Mouse (Mus musculus): ENCODE measurements around the gene Rab3il1. TPM values are rescaled to one million over a fixed set of nuclear protein-coding genes. Genes with fewer than 3 reads are reported as not detected.
A peak's percentile ranks its signal among the peaks of the same experiment; 100 is the strongest.

Gene Rab3il1
- polyA plus RNA-seq, 1 experiment: 4.1 TPM

GRCm38 (mm10) chr19:9991304-9991703 is 10.2 kb upstream of the Rab3il1 start:
- H3K9ac ChIP-seq (ENCODE audit: low read depth, poor library complexity, severe bottlenecking): no peak overlapping the region
- no peak overlapping the region for H3K27ac ChIP-seq (ENCODE audit: insufficient read depth, low read length)
- no peaks in the 10 kb centered on the region for H3K36me3 ChIP-seq (ENCODE audit: control insufficient read depth, insufficient read depth, low read length, poor library complexity, severe bottlenecking)
- H3K4me3 ChIP-seq (ENCODE audit: low read depth, low read length): no peak overlapping the region
- no peaks in the 10 kb centered on the region for H3K9me3 ChIP-seq (replicated peaks; ENCODE audit: control insufficient read depth, insufficient read depth, low read length, poor library complexity, severe bottlenecking)
- no peaks in the 10 kb centered on the region for H3K27me3 ChIP-seq (ENCODE audit: control insufficient read depth, insufficient read depth, low read length, poor library complexity, severe bottlenecking)
- TF ChIP-seq CTCF (IDR thresholded peaks at IDR 0.05; ENCODE audit: low read depth, low read length) (peak; percentile 94), POLR2A (IDR thresholded peaks at IDR 0.05; ENCODE audit: insufficient read depth, low read length) (no peak)
- H3K4me1 ChIP-seq (ENCODE audit: control insufficient read depth, insufficient read depth, low read length): no peaks in the 10 kb centered on the region

- Histone ChIP-seq H3K4me3 (ENCODE audit: low read depth, low read length) (peak overlapping the region; percentile 65), H3K9me3 (replicated peaks; ENCODE audit: control insufficient read depth, insufficient read depth, low read length, poor library complexity, severe bottlenecking) (no peaks in the 10 kb centered on the region), H3K9ac (ENCODE audit: low read depth, poor library complexity, severe bottlenecking) (peak overlapping the region; percentile 3), H3K4me1 (ENCODE audit: control insufficient read depth, insufficient read depth, low read length) (no peaks in the 10 kb centered on the region), H3K27ac (ENCODE audit: insufficient read depth, low read length) (no peak overlapping the region), H3K36me3 (ENCODE audit: control insufficient read depth, insufficient read depth, low read length, poor library complexity, severe bottlenecking) (no peaks in the 10 kb centered on the region), H3K27me3 (ENCODE audit: control insufficient read depth, insufficient read depth, low read length, poor library complexity, severe bottlenecking) (no peaks in the 10 kb centered on the region)
- TF ChIP-seq CTCF (IDR thresholded peaks at IDR 0.05; ENCODE audit: low read depth, low read length) (no peak), EP300 (IDR thresholded peaks at IDR 0.05; ENCODE audit: insufficient read depth, low read depth, low read length) (no peak), POLR2A (IDR thresholded peaks at IDR 0.05; ENCODE audit: insufficient read depth, low read length) (no peak)
Observed at GRCm38 (mm10) chr19:9992011-9992958, 9.2 kb upstream of the Rab3il1 start.

GRCm38 (mm10) chr19:9993036-9993656 is 8.3 kb upstream of the Rab3il1 start:
- no peak overlapping the region for H3K27ac ChIP-seq (ENCODE audit: insufficient read depth, low read length)
- H3K9ac ChIP-seq (ENCODE audit: low read depth, poor library complexity, severe bottlenecking): peak overlapping the region; percentile 3
- H3K4me1 ChIP-seq (ENCODE audit: control insufficient read depth, insufficient read depth, low read length): no peaks in the 10 kb centered on the region
- H3K27me3 ChIP-seq (ENCODE audit: control insufficient read depth, insufficient read depth, low read length, poor library complexity, severe bottlenecking): no peaks in the 10 kb centered on the region
- no peaks in the 10 kb centered on the region for H3K9me3 ChIP-seq (replicated peaks; ENCODE audit: control insufficient read depth, insufficient read depth, low read length, poor library complexity, severe bottlenecking)
- TF ChIP-seq EP300 (IDR thresholded peaks at IDR 0.05; ENCODE audit: insufficient read depth, low read depth, low read length) (no peak), POLR2A (IDR thresholded peaks at IDR 0.05; ENCODE audit: insufficient read depth, low read length) (no peak), CTCF (IDR thresholded peaks at IDR 0.05; ENCODE audit: low read depth, low read length) (peak; percentile 87)
- H3K4me3 ChIP-seq (ENCODE audit: low read depth, low read length): peak overlapping the region; percentile 65
- H3K36me3 ChIP-seq (ENCODE audit: control insufficient read depth, insufficient read depth, low read length, poor library complexity, severe bottlenecking): no peaks in the 10 kb centered on the region

GRCm38 (mm10) chr19:9997204-9998062 is 4.0 kb upstream of the Rab3il1 start:
- H3K4me3 ChIP-seq (ENCODE audit: low read depth, low read length): no peak overlapping the region
- no peaks in the 10 kb centered on the region for H3K36me3 ChIP-seq (ENCODE audit: control insufficient read depth, insufficient read depth, low read length, poor library complexity, severe bottlenecking)
- no peaks in the 10 kb centered on the region for H3K9me3 ChIP-seq (replicated peaks; ENCODE audit: control insufficient read depth, insufficient read depth, low read length, poor library complexity, severe bottlenecking)
- no peak for TF ChIP-seq EP300 (IDR thresholded peaks at IDR 0.05; ENCODE audit: insufficient read depth, low read depth, low read length)
- TF ChIP-seq CTCF (IDR thresholded peaks at IDR 0.05; ENCODE audit: low read depth, low read length): no peak
- no peak for TF ChIP-seq POLR2A (IDR thresholded peaks at IDR 0.05; ENCODE audit: insufficient read depth, low read length)
- H3K27me3 ChIP-seq (ENCODE audit: control insufficient read depth, insufficient read depth, low read length, poor library complexity, severe bottlenecking): no peaks in the 10 kb centered on the region
- H3K27ac ChIP-seq (ENCODE audit: insufficient read depth, low read length): no peak overlapping the region
- H3K9ac ChIP-seq (ENCODE audit: low read depth, poor library complexity, severe bottlenecking): no peak overlapping the region
- H3K4me1 ChIP-seq (ENCODE audit: control insufficient read depth, insufficient read depth, low read length): no peaks in the 10 kb centered on the region

- Histone ChIP-seq H3K27me3 (ENCODE audit: control insufficient read depth, insufficient read depth, low read length, poor library complexity, severe bottlenecking) (no peaks in the 10 kb centered on the region), H3K9me3 (replicated peaks; ENCODE audit: control insufficient read depth, insufficient read depth, low read length, poor library complexity, severe bottlenecking) (no peaks in the 10 kb centered on the region), H3K36me3 (ENCODE audit: control insufficient read depth, insufficient read depth, low read length, poor library complexity, severe bottlenecking) (no peaks in the 10 kb centered on the region), H3K9ac (ENCODE audit: low read depth, poor library complexity, severe bottlenecking) (no peak overlapping the region), H3K4me1 (ENCODE audit: control insufficient read depth, insufficient read depth, low read length) (no peaks in the 10 kb centered on the region), H3K27ac (ENCODE audit: insufficient read depth, low read length) (no peak overlapping the region), H3K4me3 (ENCODE audit: low read depth, low read length) (no peak overlapping the region)
- TF ChIP-seq EP300 (IDR thresholded peaks at IDR 0.05; ENCODE audit: insufficient read depth, low read depth, low read length): no peak
- no peak for TF ChIP-seq CTCF (IDR thresholded peaks at IDR 0.05; ENCODE audit: low read depth, low read length)
- no peak for TF ChIP-seq POLR2A (IDR thresholded peaks at IDR 0.05; ENCODE audit: insufficient read depth, low read length)
Observed at GRCm38 (mm10) chr19:9998063-9998416, 3.4 kb upstream of the Rab3il1 start.

All from ES-Bruce4 (cell line).